Mouse (Mus musculus) gastrocnemius, adult 18-20 months (tissue): ENCODE results near the gene Skint5. TPM values are rescaled to one million over a fixed set of nuclear protein-coding genes. Genes with fewer than 3 reads are reported as not detected.
"Not testable (repeated sequence)": the region's sequence is repeated elsewhere in the genome, so short reads cannot be mapped to it uniquely, and the experiment has no call there.

Experiments used
- DNase-seq: peaks from one replicate; pipeline ENCODE4 v3.0.0; 2021; ENCODE audit warnings: low spot score
- long read RNA-seq, 2 experiments: library from polyadenylated mRNA; stranded (forward); transcript quantifications; one replicate each; pipeline ENCODE4 v2.0.0; 2021
- total RNA-seq, 2 experiments: library from RNA; stranded (reverse); gene quantifications; 2 replicates each; pipeline ENCODE4 v1.2.3; 2021

The Skint5 gene
- total RNA-seq: not detected
- long read RNA-seq, experiment 1: 0 reads
- long read RNA-seq, experiment 2: 0 reads

DNA sequence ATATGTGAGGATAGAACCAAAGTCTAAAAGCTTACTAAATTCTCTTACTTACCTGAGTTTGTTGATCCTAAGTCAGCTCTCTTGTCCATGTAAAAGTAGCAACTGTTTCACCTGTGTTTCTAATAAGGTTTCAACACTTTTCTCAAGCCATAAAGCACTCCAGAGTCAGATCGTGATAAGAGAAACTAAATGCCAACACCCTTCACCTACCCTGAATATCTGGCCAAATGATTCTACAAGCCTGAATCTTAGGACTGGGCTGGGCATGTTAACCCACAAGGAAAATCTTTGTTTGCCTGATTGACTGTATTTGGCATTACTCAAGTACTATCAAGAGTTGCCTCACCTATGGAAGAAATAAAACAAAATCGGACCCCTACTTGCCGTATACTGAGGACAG is at the start of gene Skint5:
Gene Skint5, minus strand, starts transcription at position 101 of the 400 bp plus-strand sequence.
- no peak for DNase-seq

GRCm38 (mm10) chr4:113957343-113957742 is 42.0 kb downstream of the Skint5 start:
- DNase-seq: no peak

DNA sequence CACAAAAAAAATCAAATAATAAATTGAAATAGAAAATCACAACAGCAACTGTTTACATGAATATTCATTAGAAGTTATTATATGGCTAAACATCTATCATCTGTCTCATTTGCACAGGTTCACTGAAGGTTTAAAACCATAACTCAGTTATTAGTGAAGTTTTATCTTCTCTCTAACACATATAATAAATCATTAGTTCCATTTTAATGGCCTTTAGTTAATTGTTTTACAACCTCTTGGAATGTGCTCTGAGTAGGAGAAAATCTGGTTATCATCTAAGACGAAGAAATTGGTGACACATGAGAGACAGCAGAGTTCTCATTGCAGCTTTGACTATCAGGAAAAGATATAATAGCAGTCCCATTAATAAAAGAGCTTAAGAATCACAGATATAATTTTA is 235.1 kb downstream of the Skint5 start:
- DNase-seq: no peak

DNA sequence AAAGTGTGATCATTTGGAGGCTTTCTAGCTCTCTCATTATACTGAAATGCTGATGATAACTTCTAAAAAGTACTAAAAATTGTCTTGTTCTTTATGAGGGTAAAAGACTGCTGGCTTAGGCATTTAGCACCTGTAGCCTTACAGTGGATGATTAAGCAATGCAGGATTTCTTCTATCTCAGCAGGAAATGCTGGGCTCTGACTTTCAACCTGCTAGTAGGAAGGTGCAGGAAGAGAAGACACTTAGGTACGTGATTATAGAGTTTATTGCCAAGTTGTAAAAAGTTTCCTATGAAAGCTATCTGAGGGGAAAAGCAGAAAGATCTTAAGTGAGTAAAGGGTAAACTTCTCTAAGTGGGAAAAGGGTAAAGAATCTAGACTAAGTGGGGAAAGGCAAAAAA is 235.6 kb downstream of the Skint5 start:
- DNase-seq: no peak

- not testable (repeated sequence) for DNase-seq
Observed at GRCm38 (mm10) chr4:113448230-113448629, 551.1 kb downstream of the Skint5 start.

Other genes starting within 250 kb of the Skint5 start
- not detected for gene Skint11, start 163.9 kb upstream of the Skint5 start, total RNA-seq